Mouse (Mus musculus) frontal cortex, adult 2 months (tissue): Measurements from ENCODE around the gene Ehd2. TPM values are rescaled to one million over a fixed set of nuclear protein-coding genes. Genes with fewer than 3 reads are reported as not detected.
"Not testable (repeated sequence)": the region's sequence is repeated elsewhere in the genome, so short reads cannot be mapped to it uniquely, and the experiment has no call there.

Experiments
- DNase-seq, 2 experiments: peaks; one replicate each; pipeline ENCODE4 v3.0.0; 2022; ENCODE audit warnings: low spot score in 1 of 2; ENCODE audit errors: extremely low spot score in 1 of 2
- polyA plus RNA-seq: library from polyadenylated mRNA; depleted of rRNA; stranded (reverse); fragments of >200 nt; gene quantifications from 2 replicates; pipeline ENCODE4 v1.2.3, GENCODE M21; 2012

The Ehd2 gene
- polyA plus RNA-seq, 1 experiment: 5.0 TPM

DNA sequence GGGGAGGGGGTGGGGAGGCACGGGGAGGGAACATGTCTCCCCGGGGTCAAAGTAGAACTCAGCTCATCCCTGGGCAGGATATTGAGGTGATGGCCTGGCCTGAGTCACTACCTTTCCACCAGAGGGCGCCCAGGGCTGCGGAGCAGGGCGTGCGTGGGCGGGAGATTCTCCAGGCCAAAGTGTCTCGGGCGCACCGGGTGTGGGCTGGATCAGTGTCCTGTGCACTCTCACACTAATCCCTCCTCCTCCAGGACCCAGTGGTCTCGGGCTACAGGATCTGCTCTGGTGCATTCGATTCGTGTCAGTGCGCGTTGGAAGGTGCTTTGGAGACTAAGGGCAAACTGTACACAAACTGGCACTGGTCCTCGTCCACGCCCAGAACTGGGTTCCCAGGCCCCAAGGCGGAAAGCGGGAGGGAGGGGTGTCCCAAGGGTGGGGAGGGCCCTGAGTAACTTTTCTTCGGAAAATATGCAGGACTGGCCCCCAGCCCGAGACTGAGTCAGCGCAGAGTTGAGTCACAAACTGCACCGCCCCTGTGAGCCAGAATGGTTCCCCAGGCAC is 18.9 kb downstream of the Ehd2 start:
- peak in 1 of 2 experiments; percentile 78 for DNase-seq

DNA sequence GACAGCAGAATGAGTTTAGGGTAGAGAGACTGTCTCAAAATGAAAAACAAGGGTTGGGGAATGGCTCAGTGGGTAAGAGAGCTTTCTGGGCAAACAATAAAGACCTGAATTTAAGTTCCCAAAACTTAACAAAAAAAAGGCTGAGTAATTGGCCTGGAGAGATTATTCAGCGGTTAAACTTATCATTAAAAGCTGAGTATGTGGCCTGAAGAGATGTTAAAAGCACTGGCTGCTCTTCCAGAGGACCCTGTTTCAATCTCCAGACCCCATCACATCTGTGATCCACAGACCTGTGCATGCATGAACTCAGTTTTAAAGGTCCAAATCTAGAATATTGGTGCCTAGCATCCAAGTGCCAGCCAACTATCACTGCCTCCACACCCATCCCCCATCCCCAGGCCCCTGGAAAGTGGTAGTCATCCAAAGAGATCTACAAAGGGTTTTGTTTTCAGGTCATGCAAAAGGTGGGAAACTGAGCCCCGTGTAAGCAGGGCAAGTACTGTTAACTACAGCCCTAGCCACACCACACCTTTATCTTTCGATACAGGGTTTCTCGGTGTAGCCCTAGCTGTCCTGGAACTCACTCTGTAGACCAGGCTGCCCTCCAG is 19.6 kb downstream of the Ehd2 start:
- no peak for DNase-seq

DNA sequence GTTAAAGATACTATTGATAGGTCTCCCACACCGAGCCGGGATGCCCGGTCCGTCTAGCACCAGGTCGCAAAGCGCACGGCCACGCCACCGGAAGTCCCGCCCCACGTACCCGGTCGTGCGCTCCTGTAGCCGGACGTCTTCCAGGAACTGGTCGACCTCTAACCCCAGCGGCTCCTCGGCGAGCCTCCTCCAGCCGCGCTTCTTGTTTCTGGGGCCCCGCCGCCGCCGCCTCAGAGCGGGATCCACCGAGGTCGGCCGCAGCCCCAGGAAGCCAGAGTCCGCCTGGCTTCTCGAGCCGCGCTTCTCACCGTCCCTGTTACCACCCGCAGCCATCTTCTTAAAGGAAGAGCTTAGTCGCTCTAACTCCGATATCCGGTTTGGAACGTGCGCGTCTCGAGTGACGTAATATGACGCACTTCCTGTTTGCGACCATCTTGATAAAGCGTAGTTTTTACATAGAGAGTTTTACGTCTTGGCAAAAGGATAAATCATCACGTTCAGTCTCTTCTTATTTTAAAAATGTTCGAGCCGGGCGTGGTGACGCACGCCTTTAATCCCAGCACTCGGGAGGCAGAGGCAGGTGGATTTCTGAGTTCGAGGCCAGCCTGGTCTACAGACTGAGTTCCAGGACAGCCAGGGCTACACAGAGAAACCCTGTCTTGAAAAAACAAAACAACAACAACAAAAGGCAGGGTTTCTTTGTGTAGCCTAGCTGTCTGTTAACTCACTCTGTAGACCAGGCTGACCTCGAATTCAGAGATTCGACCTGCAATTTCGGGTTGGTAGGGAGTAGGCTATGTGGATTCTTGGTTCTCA is 21.4 kb downstream of the Ehd2 start, which contains the start of gene Nop53:
Gene Nop53 (minus strand): TSS at position 354 of the 816 bp plus-strand sequence.
- peak; percentile 94 to 97 for DNase-seq

DNA sequence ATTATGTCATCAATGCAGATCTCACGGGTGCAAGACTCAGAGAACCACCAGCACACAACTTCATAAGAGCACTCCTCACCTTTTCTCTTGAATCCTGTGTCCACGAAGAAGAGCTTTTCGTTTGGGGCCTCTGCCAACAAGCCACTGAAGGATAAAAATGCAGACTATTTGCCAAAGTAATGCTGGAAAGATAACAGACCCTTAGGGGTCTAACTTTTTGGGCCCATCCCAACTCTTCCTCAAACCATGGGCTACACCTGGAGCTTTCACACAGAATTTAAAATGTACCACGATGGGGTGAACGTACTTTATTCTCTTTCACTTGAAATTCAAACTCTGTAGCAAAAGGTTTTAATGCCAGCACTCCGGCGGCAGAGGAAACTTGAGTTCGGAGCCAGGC is 22.2 kb downstream of the Ehd2 start:
- DNase-seq: no peak

DNA sequence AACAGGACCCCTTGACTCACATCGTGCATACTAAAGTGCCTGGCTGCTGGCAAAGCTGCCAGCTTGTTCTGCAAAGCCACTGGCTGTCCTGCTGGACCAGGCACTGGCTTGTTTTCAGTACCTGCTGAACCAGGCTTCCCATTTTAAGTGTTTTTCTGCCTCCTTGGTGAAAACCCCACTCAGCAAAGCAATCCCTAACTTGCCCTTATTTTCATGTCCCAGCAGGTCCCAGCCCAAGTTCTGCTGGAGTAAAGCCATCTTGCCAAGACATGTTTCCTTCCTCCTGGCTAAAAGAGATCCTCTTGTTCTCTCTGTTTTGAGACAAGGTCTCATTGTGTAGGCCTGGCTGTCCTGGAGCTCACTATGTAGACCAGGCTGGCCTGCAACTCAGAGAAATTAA is 23.1 kb downstream of the Ehd2 start:
- DNase-seq: no peak

DNA sequence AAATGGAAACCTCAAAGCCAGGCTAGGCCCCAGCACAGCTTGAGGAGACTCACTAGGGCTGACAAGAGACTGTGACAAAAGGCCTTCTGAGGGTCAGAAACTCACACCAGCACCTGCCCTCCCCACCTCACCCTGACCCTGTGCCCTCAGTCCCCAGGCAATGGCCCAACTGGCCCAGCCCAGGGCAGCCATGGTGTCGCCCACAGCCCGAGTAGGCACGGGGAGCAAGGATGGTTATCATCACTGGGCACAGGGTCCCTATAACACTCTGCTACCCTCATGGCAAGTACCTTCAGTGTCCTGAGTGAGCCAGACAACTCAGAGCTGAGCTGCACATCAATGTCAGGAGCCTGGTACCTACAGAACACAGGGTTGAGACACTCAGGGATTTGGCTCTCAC is 28.7 kb downstream of the Ehd2 start:
- no peak for DNase-seq

DNA sequence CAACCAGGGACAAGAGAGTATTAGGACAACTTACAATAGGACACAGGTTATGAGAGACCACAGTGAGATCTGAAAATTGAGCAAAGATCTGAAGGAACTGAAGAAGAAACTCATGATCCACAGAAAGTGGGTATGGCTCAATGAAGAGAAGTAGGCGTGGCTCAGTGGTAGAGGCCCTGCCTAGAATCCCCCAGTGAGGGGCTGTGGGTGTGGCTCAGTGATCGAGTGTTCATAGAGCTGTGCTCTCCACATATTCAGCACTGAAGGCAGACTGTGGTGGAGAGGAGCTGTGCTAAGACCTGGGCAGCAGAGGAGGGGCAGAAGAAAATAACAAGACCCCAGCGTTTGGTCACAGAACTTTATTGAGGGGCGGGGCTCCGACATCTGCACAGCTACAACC is 29.9 kb downstream of the Ehd2 start:
- DNase-seq: no peak

DNA sequence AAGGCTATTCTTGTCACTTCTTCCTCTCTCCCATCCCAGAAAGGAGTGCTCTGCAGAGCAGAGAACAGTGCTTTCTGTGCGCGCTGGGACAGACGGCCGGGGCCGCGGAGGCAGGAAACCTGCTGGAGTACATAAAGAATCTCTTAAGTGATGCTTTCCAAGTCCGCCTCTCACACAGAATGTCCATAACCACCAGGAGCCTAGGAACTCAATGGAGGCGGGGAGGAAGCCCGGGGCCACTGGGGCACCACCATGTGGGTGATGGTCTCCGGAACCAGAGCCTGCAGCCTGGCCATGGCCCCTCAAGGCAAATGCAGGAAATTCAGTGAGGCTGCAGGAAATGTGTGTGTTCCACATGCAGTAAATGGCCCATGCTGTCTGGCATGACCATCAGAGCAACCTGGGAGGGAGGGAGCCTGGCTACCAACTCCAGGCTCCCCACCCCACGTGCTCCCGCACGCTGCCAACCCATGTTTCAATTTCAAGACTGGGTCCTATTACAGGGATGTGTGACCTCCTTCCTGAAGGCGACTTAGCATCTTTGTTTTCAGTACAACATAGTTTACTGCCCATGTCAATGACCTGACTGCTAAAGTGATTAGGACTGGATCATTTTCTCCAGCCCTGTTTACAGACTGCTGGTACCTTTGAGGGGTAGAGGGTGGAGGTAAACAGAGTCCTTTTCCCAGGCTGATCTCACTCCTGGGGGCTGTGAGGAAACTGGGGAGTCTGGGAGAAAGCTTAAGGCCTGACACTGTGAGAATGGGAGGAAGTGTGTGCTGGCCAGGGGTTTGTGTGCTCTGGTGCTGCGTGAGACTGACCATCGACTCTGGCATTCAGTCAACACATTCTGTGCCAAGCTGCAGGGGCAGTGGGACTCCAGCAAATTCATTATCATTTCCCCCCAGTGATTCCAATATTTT is 33.7 kb downstream of the Ehd2 start:
- peak; percentile 31 to 69 for DNase-seq

DNA sequence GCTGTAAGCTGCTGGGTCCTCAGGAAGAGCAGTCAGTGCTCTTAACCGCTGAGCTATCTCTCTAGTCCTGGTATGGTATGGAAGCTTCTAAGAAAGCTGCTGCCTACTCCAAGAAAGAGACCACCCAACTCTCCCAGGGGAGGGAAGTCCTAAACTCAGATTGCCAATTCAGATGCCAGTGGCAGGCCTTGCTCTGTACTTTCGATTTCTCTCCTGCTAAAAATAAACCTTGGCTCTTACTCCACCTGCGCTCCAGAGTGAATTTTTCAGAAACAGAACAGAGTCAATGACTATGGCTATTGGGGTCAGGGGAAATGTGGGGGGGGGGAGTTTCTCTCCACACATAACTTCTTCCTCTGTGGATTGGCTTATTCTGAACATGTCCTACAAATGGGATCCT is 35.7 kb downstream of the Ehd2 start:
- no peak for DNase-seq

DNA sequence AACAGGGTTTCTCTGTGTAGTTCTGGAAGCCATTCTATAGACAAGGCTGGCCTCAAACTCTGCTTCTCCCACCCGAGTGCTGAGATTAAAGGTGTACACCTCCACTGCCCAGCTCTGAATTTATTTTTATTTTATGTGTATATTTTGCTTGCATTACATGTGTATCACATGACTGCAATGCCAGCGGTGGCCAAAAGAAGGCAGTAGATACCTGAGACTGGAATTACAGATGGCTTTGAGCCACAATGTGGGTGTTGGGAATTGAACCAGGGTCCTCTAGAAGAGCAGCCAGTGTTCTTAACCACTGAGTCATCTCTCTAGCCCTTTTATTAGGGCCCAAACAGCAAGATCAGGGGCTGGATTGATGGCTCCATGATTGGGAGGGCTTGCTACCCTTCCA is 36.8 kb downstream of the Ehd2 start:
- no peak for DNase-seq

DNA sequence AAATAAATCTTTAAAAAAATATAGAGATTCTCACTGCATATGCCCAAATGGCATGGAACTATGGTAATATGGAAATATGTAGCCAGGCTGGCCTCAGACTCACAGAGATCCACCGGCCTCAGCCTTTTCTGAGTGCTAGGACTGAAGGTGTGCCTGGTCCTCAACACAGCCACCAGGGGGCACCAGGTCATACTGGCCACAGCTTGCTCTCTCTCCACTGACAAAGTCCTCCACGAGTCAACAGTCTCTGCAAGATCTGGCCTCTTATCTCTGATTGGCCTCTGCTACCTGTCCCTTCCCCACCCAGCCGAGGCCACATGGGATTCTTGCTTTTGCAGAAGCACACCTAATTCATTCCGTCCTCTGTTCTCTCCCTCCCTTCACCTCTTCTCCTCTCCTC is 37.5 kb downstream of the Ehd2 start:
- no peak for DNase-seq

DNA sequence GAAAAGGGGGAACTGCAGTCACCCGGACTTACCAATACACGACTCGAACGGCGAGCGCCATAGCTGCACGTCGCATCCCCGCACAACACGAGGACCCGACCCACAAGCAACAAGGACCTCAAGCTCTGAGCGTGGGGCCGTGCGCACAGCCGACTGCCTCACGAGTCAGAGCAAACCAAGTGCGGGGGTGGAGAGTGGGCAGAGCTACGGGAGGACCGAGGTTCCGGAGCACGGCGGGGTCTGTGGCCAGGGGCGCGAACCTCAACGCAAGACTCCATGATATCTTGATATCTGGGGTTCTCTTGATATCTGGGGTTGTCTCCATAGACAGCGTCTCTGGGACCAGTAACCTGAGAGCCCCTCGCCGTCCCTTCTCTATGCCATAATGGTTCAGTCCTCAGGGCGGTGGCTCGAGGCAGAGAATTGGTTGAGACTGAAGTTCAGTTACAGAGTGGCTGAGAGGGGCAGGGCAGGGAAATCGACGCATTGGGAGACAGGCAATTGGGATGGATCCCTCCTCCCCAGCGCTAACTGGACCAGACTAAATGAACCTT is 45.1 kb downstream of the Ehd2 start, which contains the start of gene Selenow:
Gene Selenow (minus strand): TSS at position 183 of the 554 bp plus-strand sequence.
- DNase-seq: peak; percentile 90 to 94

DNA sequence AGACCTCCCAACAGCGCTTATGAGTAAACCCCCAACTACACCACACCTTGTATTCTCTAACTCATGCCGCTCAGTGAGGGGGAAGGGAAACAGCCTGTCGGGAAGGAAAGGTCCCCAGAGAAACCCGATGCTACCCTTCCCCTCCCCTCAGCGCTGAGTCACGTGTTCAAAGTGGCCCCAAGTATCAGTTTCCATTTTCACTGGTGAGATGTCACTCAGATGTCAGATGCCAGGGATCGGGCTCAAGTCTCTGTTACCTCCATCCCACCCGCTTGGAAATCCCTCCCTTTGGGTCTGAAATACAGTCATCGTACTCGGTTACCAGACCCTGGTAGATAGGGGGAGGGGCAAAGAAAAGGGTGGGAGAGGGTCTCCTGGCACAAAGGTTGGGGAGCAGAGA is 45.6 kb downstream of the Ehd2 start:
- peak in 1 of 2 experiments; percentile 45 for DNase-seq

DNA sequence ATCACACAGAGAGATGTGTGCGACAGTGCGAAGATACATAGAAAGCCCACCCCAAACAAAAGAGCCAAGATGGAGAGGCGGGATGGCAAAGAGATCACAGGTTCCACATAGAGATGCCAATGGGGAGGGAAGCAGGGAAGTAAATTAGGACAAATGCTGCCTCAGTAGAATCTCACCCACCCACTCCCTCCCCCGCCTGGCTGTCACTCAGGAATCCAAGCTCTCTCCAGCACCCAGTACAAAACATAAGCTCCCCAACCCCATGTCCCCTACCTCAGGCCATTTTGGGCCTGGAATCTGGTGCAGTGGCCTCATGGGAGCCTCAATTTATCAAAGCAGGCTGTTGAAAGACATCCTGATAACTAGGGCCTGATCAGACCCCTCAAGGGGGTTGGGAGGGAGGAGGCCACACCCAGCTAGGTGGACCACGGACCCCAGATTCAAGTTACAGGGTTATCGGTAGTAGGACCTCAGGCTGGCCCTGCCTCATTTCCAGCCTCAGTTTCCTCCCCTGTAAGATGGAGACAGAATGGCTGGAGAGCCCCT is 46.6 kb downstream of the Ehd2 start:
- DNase-seq: peak in 1 of 2 experiments; percentile 54

DNA sequence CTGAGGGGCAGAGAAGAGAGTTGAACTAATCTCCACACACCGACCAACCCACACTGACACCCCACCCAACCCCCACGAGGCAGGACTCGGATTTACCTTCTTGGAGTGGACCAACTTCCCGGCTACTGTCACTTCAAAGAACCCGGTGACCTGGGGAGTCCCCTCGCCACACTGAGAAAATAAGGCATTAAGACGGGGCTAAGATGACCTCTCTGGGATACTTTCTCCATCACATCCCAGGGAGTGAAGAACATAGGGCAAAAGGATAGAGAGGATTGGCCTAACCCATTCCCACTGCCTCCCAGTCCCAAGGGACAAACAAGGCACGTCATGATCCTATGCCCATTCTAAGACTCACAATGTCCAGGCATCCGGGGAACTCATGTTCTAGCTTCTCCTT is 47.4 kb downstream of the Ehd2 start:
- DNase-seq: no peak

DNA sequence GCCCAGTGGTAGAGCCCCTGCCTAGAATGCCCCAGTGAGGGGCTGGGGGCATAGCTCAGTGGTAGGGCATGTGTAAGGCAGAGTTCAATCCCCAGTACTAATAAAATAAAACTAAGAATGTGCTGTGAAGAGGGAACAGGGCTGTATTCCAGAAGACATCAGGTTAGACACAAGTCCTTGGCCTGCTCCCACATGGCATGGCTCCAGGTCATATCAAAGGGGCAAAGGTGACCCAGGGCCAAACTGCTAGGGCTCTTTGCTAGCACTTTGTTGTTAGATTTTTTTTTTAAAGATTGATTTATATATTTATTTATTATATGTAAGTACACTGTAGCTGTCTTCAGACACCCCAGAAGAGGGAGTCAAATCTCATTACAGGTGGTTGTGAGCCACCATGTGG is 49.0 kb downstream of the Ehd2 start:
- no peak for DNase-seq

DNA sequence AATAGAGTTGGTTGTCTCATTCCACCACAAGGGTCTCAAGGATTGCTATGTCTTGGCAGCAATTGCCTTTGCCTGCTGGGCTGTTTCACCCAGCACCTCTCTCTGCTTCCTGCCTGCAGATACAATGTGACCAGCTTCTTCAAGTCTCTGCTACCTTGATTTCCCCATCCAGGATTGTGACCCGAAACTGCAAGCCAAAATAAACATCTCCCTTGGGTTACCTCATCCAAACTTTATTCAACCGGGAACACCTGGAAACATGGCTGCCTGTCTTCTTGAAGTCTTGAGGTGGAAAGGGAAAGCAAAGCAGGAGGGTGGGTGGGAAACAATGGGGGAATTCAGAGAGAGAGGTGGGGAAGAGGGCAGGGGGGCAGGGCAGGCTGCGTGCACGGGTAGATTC is 50.4 kb downstream of the Ehd2 start:
- DNase-seq: no peak

DNA sequence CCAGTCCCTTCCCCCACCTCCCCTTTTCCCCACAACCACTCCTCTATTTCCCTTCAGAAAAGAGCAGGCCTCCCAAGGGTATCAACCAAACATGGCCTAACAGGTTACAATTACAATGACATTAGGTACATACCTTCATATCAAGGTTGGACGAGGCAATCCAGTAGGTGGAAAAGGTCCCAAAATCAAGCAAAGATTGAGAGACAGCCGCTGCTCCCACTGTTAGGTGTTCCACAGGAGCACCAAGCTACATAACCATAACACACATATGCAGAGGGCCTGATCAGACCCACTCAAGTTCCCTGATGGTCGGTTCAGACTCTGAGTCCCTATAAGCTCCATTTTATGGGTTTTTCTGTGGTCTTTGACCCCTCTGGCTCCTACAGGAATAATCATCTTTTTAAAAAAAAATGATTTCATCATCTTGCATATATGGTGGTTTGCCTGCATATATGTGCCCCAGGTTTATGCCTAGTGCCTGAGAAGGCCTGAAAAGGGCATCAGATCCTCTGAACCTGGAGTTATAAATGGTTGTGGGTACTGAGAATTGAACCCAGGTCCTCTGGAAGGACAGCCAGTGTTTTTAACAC is 51.1 kb downstream of the Ehd2 start:
- no peak for DNase-seq

DNA sequence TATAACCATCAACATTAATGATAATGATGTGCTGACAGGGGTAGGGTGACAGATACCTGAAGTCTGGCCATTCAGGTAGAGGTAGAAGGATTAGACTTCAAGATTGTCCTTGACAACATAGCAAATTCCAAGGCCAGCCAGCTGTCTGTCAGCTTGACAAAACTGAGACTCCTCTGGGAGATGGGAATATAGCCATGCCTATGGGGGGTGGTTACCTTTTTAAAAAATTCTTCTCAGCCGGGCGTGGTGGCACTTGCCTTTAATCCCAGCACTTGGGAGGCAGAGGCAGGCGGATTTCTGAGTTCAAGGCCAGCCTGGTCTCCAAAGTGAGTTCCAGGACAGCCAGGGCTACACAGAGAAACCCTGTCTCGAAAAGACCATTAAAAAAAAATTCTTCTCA is 51.7 kb downstream of the Ehd2 start:
- DNase-seq: not testable (repeated sequence)

DNA sequence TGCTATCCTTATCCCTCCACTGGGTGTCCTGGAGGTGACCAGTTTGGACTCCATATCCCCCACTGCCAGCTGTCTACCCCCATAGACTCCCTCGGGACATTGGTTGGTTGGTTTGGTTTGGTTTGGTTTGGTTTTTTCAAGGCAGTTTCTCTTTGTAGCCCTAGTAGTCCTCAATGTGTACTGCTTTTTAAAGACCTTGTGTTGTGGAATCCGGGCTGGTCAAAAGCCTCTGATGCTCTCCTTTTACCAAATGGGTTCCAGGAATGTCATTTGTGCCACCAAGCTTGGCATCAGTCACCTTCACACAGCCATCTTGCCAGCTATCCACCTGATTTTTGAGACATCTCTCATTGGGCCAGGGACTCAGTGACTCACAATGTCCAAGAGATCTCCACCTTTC is 52.6 kb downstream of the Ehd2 start:
- no peak for DNase-seq
